Mouse (Mus musculus): ENCODE results near the gene Slc39a11. TPM values are rescaled to one million over a fixed set of nuclear protein-coding genes. Genes with fewer than 3 reads are reported as not detected.

Slc39a11 gene
- polyA plus RNA-seq, 1 experiment from 2014 or later: 15.7 TPM

DNA sequence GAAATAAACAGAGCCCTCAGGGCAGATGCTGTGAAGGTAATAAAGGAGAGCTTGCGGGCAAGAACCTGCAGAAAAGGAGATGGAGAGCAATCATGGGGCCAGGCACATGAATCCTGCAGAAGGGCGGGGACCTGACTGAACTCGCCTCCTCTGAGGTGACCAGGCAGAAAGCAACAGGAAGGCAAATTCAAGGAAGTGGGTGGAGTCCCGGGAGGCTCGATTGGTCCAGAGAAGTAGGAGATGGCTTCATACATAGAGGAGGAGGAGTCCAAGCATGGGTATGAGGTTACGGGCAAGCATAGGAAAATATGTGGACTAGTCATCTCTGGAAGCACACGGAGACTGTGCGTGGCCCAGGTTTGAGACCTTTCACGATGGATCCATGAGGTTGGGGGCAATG, 212.5 kb downstream of the Slc39a11 start:
- no peak for DNase-seq (ENCODE audit: low spot score)
- Histone ChIP-seq H3K27me3 (ENCODE audit: low read depth, poor library complexity, severe bottlenecking) (no peaks in the 10 kb centered on the region), H3K4me3 (no peak overlapping the region), H3K36me3 (peaks cover 2% of the 10 kb centered on the region; the same call in 1 of the 2 replicates), H3K27ac (peak overlapping the region; percentile 2; the same call in 1 of the 2 replicates), H3K9me3 (replicated peaks) (no peaks in the 10 kb centered on the region), H3K4me1 (peaks cover 39% of the 10 kb centered on the region)
- 86% methylated on average over 9 of the region's 9 CpGs for WGBS

DNA sequence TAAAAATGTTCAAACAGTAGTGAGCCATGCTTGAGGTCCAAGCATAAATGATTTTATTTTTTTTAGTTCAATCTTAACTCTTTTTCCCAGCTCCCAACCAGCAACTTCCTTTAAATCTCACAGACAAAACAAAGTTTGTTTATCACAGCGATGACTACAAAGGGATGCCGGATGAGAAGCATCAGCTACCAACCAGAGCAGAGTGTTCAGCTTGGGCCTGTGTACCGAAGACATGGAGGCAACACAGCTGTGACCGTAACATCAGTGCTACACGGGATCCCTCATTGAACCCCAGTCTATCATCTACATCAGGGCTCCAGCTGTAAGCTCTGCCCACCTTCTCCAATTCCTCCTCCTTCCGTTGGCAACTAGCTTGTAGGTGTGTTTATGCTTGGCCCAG, 213.6 kb downstream of the Slc39a11 start:
- WGBS: 92% methylated on average over 6 of the region's 6 CpGs
- H3K27me3 ChIP-seq (ENCODE audit: low read depth, poor library complexity, severe bottlenecking): no peaks in the 10 kb centered on the region
- no peak for DNase-seq (ENCODE audit: low spot score)

DNA sequence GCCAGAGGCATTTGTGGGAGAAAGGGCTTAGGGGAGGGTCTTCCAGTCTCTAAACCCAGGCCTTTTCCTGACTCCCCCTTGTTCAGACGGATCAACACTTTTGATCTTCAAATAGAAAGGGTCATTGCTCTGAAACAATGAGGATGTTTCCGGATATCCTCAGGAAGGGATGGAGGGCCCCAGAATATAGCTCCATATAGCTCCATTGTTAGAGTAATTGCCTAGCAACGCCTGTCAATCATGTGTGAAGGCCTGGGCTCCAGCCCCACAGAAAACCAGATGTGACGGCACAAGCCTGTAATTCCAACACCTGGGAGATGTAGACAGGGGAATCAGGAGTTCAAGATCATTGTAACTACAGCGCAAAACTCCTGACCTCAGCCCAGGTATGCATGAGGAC, 214.2 kb downstream of the Slc39a11 start:
- WGBS: 75% methylated on average over 5 of the region's 5 CpGs
- DNase-seq (ENCODE audit: low spot score): no peak

More for the DNA sequence above, 213.6 kb downstream of the Slc39a11 start:
- no peak overlapping the region for H3K4me3 ChIP-seq
- H3K27ac ChIP-seq: no peak overlapping the region
- peaks cover 2% of the 10 kb centered on the region; the same call in 1 of the 2 replicates for H3K36me3 ChIP-seq
- peaks cover 40% of the 10 kb centered on the region for H3K4me1 ChIP-seq
- H3K9me3 ChIP-seq (replicated peaks): no peaks in the 10 kb centered on the region

DNA sequence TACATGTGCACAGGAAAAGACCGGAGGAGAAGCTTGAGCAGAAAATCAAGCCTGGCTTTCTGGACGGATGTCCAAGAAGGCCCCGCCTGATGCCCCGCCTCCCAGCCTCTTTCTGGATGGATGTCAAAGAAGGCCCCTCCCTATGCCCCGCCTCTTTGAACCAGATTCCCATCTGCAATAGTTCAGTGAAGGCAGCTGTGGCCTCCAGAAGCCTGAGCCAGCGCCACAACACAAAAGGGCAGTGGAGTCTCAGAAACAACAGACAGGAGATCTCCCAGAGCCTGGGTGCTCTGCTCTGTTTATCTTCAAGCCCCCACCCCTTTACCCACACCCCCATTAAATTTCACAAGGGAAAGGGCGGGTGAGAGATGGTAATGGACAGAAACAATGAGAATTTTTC, 218.7 kb downstream of the Slc39a11 start:
- H3K27me3 ChIP-seq (ENCODE audit: low read depth, poor library complexity, severe bottlenecking): no peaks in the 10 kb centered on the region
- no peaks in the 10 kb centered on the region for H3K36me3 ChIP-seq
- 0 out of 2 replicates have a peak overlapping the region, but pooled peaks have one; percentile 40 for H3K27ac ChIP-seq
- H3K9me3 ChIP-seq (replicated peaks): no peaks in the 10 kb centered on the region
- no peak for DNase-seq (ENCODE audit: low spot score)
- H3K4me1 ChIP-seq: peaks cover 13% of the 10 kb centered on the region
- 73% methylated on average over 7 of the region's 7 CpGs for WGBS
- no peak overlapping the region for H3K4me3 ChIP-seq

More for the DNA sequence above, 214.2 kb downstream of the Slc39a11 start:
- Histone ChIP-seq H3K27ac (peak overlapping the region; percentile 30; the same call in 1 of the 2 replicates), H3K4me3 (no peak overlapping the region), H3K36me3 (no peaks in the 10 kb centered on the region), H3K27me3 (ENCODE audit: low read depth, poor library complexity, severe bottlenecking) (no peaks in the 10 kb centered on the region), H3K9me3 (replicated peaks) (no peaks in the 10 kb centered on the region), H3K4me1 (peaks cover 43% of the 10 kb centered on the region)

DNA sequence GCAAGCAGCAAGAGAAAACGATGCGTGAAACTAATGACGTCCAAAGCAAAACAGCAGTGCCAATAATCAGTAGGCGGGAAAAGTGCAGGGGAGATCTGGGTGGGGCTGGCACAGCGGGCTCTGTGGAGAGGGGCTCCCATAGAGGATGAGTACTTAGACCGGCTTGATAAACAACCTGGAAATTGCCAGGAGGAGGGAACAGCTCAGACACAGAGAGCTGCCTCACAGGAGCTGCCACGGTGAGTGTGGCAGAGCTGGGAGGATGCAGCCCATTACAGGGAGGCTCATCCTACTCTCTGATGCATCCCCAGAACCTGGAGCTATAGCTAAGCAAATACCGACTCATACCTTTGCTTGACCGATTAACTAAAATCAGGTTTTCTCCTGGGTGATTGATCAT, 224.0 kb downstream of the Slc39a11 start:
- Histone ChIP-seq H3K4me1 (peaks cover 7% of the 10 kb centered on the region; the same call in 1 of the 2 replicates), H3K27me3 (ENCODE audit: low read depth, poor library complexity, severe bottlenecking) (no peaks in the 10 kb centered on the region), H3K9me3 (replicated peaks) (no peaks in the 10 kb centered on the region), H3K27ac (no peak overlapping the region), H3K4me3 (no peak overlapping the region), H3K36me3 (no peaks in the 10 kb centered on the region)
- no peak for DNase-seq (ENCODE audit: low spot score)
- 61% methylated on average over 9 of the region's 9 CpGs for WGBS

DNA sequence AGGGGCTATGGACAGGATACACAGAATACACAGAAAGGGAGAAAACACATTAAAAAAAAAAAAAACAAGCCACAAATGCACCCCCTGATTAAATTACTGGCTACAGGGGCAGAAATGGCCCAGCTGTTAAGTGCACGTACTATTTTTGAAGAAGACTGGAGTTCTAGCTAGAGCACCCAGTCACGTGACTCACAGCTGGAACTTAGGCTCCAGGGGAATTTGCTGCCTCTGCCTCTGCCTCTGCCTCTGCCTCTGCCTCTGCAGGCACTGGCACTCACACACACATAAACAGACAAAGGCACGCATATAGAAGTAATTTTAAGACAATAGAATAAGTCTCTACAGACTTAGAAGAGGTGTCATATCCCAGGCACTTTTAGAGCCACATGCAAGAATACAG, 224.4 kb downstream of the Slc39a11 start:
- DNase-seq (ENCODE audit: low spot score): no peak
- no peaks in the 10 kb centered on the region for H3K36me3 ChIP-seq
- H3K4me1 ChIP-seq: peaks cover 7% of the 10 kb centered on the region; the same call in 1 of the 2 replicates
- H3K9me3 ChIP-seq (replicated peaks): no peaks in the 10 kb centered on the region
- H3K4me3 ChIP-seq: no peak overlapping the region
- no peaks in the 10 kb centered on the region for H3K27me3 ChIP-seq (ENCODE audit: low read depth, poor library complexity, severe bottlenecking)
- WGBS: 87% methylated on average over 3 of the region's 3 CpGs
- H3K27ac ChIP-seq: no peak overlapping the region

DNA sequence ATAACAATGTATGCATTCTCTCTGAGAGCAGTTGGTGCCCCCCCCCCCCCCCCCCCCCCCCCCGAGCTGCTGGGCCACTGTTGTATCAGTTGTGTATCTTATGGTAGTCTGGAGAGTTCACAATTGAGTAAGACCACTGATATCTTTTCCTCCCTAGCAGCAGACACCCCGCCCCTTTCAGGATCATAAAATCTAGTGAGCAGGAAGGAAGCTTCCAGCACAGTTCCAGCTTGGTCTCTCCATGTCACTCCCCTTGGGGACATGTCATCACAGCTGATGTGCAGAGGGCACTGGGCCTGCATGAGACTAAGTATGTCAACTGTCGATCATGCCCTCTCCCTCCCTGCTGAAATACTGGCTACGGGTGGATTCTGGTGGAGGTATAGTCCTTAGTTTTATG, 225.1 kb downstream of the Slc39a11 start:
- H3K36me3 ChIP-seq: no peaks in the 10 kb centered on the region
- DNase-seq (ENCODE audit: low spot score): no peak
- H3K9me3 ChIP-seq (replicated peaks): no peaks in the 10 kb centered on the region
- no peaks in the 10 kb centered on the region for H3K27me3 ChIP-seq (ENCODE audit: low read depth, poor library complexity, severe bottlenecking)
- H3K27ac ChIP-seq: no peak overlapping the region
- no peak overlapping the region for H3K4me3 ChIP-seq
- 95% methylated on average over 3 of the region's 4 CpGs for WGBS
- H3K4me1 ChIP-seq: peaks cover 7% of the 10 kb centered on the region; the same call in 1 of the 2 replicates

DNA sequence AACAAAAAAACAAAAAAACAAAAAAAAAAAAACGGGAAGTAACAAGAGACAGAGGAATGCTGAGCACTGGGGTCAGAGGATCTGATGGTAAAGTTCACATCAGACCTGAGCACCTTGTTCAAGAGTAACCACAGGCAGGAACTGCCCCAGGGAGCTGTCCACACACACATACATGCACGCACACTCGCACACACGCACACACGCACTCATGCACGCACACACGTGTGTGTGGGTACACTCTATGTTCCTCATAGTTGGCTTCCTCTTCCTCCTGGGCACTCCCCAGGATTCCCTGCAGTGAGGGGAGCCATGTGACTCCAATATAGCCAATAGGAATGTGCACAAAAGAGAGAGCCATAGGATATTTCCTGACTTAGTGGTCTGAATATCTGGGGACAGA, 227.3 kb downstream of the Slc39a11 start:
- Histone ChIP-seq H3K36me3 (no peaks in the 10 kb centered on the region), H3K27me3 (ENCODE audit: low read depth, poor library complexity, severe bottlenecking) (no peaks in the 10 kb centered on the region), H3K9me3 (replicated peaks) (no peaks in the 10 kb centered on the region), H3K27ac (no peak overlapping the region), H3K4me3 (no peak overlapping the region), H3K4me1 (peaks cover 7% of the 10 kb centered on the region; the same call in 1 of the 2 replicates)
- 97% methylated on average over 7 of the region's 7 CpGs for WGBS
- DNase-seq (ENCODE audit: low spot score): no peak

DNA sequence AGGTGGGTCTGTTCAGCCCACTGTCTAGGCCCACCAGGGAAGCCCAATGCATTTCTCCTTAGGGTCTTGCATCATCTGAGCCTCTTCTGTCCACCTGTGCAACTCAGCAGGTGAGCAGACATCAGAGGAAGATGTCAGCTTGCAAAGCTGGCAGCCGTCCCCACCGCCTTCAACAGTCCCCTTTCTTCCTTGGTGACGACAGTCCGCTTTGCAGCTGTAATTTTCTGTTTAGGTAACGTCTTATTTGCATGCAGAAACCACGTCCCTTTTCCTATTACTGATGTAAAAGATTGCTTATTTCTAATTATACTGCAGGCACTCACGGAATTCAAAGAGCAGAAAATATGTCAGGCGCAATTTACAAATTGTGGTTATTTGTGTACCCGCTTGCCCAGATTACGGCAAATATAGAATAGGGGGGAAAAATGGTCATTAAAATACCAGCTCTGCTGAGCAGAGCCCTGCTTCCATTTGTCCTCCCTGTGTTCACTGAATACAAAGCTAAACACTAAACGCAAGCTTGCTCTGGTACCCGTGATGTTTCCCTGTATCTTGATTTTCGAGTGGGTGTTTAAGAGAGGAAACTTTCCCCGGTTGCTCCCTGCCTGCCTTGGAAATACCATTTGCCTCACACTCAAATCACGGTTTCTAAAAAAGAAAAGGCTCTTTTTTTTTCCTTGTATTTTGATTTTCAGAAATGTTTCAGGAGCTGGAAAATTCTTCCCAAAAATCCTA, 230.8 kb downstream of the Slc39a11 start:
- Histone ChIP-seq H3K9me3 (replicated peaks) (no peaks in the 10 kb centered on the region), H3K36me3 (no peaks in the 10 kb centered on the region; the same call in 1 of the 2 replicates), H3K4me1 (no peaks in the 10 kb centered on the region), H3K27ac (no peak overlapping the region), H3K27me3 (ENCODE audit: low read depth, poor library complexity, severe bottlenecking) (no peaks in the 10 kb centered on the region), H3K4me3 (no peak overlapping the region)
- DNase-seq (ENCODE audit: low spot score): no peak
- 88% methylated on average over 15 of the region's 15 CpGs for WGBS

DNA sequence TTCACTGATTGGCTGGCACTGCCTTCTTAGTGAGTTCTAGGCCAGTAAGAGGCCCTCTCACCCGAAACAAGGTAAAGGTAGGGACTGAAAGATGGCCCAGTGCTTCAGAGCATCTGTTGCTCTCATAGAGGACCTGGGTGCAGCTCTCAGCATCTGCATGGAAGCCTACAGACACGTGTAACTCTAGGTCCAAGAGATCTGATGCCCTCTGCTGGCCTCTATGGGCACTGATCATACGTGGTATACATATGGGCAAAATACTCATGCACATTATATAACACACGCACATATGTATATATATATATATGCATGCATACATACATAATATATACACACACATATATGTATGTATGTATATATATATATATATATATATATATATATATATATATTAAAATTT, 231.9 kb downstream of the Slc39a11 start:
- Histone ChIP-seq H3K27ac (no peak overlapping the region), H3K36me3 (no peaks in the 10 kb centered on the region; the same call in 1 of the 2 replicates), H3K27me3 (ENCODE audit: low read depth, poor library complexity, severe bottlenecking) (no peaks in the 10 kb centered on the region), H3K4me3 (no peak overlapping the region), H3K9me3 (replicated peaks) (no peaks in the 10 kb centered on the region), H3K4me1 (no peaks in the 10 kb centered on the region)
- 80% methylated on average over 4 of the region's 4 CpGs for WGBS
- no peak for DNase-seq (ENCODE audit: low spot score)

DNA sequence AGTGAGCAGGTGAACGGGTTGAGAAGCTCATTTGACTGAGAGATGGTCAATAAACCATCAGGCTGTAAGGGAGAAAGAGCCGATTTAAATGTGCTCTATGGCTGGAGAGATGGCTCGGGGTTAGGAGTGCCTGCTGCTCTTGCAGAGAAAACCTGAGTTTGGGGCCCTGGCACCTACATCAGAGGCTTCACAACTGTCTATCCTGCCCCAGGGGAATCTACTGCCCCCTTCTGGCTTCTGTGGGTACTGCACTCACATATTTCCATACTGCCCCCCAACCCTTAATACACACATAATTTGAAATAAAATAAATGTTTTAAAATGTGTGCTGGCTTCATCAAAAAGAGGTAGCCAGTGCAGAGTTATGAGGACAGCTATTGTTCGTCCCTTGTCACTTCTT, 237.3 kb downstream of the Slc39a11 start:
- Histone ChIP-seq H3K36me3 (no peaks in the 10 kb centered on the region; the same call in 1 of the 2 replicates), H3K27ac (no peak overlapping the region), H3K9me3 (replicated peaks) (no peaks in the 10 kb centered on the region), H3K4me3 (no peak overlapping the region), H3K4me1 (no peaks in the 10 kb centered on the region), H3K27me3 (ENCODE audit: low read depth, poor library complexity, severe bottlenecking) (no peaks in the 10 kb centered on the region)
- 94% methylated on average over 4 of the region's 4 CpGs for WGBS
- DNase-seq (ENCODE audit: low spot score): no peak

DNA sequence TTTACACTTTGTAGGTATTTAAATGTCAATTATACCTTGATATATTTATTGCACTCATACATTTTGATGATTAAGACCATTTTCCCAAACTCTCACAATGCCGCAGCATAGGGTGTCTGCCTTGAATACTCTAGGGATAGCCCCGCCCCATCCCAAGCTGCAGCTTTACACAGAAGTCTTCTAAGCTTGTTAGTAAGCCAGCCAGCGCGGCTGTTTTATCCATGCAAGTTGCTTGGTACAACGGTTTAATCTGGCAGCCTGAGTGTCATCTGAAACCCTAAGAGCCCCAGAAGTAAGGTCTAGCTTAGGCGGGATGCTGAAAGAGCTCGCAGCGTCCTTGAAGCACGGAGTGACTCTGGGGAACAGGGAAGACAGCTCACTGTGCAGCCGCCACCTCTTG, 238.1 kb downstream of the Slc39a11 start:
- Histone ChIP-seq H3K36me3 (no peaks in the 10 kb centered on the region; the same call in 1 of the 2 replicates), H3K27me3 (ENCODE audit: low read depth, poor library complexity, severe bottlenecking) (no peaks in the 10 kb centered on the region), H3K9me3 (replicated peaks) (no peaks in the 10 kb centered on the region), H3K4me1 (no peaks in the 10 kb centered on the region), H3K27ac (no peak overlapping the region), H3K4me3 (no peak overlapping the region)
- no peak for DNase-seq (ENCODE audit: low spot score)
- WGBS: 79% methylated on average over 10 of the region's 10 CpGs

DNA sequence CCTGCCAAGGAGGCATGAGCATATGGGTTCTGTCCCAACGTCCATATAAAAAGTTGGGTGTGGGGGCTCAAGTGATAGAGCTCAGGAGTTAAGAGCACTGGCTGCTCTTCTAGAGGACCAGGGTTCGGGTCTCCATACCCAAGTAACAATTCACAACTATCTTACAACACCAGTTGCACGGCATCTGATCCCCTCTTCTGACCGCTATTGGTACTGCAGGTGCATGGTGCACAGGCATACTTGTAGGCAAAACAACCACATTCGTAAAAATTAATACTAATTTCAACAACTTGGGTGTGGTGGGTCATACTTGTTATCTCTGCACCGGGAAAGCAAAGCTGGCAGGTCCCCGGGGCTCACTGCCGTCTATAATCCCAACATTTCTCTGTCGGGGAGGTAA, 240.8 kb downstream of the Slc39a11 start:
- no peaks in the 10 kb centered on the region for H3K9me3 ChIP-seq (replicated peaks)
- H3K27ac ChIP-seq: no peak overlapping the region
- 91% methylated on average over 9 of the region's 9 CpGs for WGBS
- H3K4me3 ChIP-seq: no peak overlapping the region
- no peaks in the 10 kb centered on the region for H3K27me3 ChIP-seq (ENCODE audit: low read depth, poor library complexity, severe bottlenecking)
- H3K4me1 ChIP-seq: peaks cover 2% of the 10 kb centered on the region; the same call in 1 of the 2 replicates
- no peak for DNase-seq (ENCODE audit: low spot score)
- no peaks in the 10 kb centered on the region for H3K36me3 ChIP-seq

Measured in limb, embryonic 10.5 days (tissue).